Mouse (Mus musculus) ES-E14 (cell line): ENCODE measurements around the gene Isg20l2. TPM values are rescaled to one million over a fixed set of nuclear protein-coding genes. Genes with fewer than 3 reads are reported as not detected.

Source experiments
- DNase-seq: peaks from one replicate; pipeline ENCODE4 v3.0.0-alpha.2; 2013; ENCODE audit warnings: low read depth, low spot score
- H3K27ac ChIP-seq: 2 replicates; pipeline ENCODE4 v1.5.1; 2012; ENCODE audit warnings: low read depth, mild to moderate bottlenecking, low read length, moderate library complexity, mixed read lengths; ENCODE audit not compliant: poor library complexity, insufficient read depth, severe bottlenecking
- H3K36me3 ChIP-seq: 2 replicates; pipeline ENCODE4 v1.6.1; 2012; ENCODE audit warnings: mild to moderate bottlenecking, low read length, moderate library complexity, mixed read lengths; ENCODE audit not compliant: control insufficient read depth, poor library complexity, insufficient read depth, severe bottlenecking
- H3K4me1 ChIP-seq, 2 experiments: fragments of 150-350 bp in 1 of 2; sonication (generic) in 1 of 2; 2 replicates each; pipeline ENCODE4 v1.6.1; 2012; ENCODE audit warnings: low read length in 2 of 2, mild to moderate bottlenecking in 1 of 2, mixed read lengths in 1 of 2; ENCODE audit not compliant: control insufficient read depth in 2 of 2, insufficient read depth in 2 of 2, poor library complexity in 1 of 2
- H3K4me3 ChIP-seq, 2 experiments: fragments of 150-350 bp in 1 of 2; sonication (generic) in 1 of 2; 2 replicates each; pipeline ENCODE4 v1.5.1; 2012; ENCODE audit warnings: low read length in 2 of 2, low read depth in 1 of 2, mild to moderate bottlenecking in 1 of 2, mixed read lengths in 1 of 2; ENCODE audit not compliant: insufficient read depth in 1 of 2, poor library complexity in 1 of 2, severe bottlenecking in 1 of 2
- H3K9ac ChIP-seq: 2 replicates; pipeline ENCODE4 v1.6.1; 2012; ENCODE audit warnings: low read depth, mild to moderate bottlenecking, low read length, mixed read lengths; ENCODE audit not compliant: poor library complexity, insufficient read depth, severe bottlenecking
- H3K9me3 ChIP-seq: fragments of 150-350 bp; sonication (generic); 2 replicates; pipeline ENCODE4 v1.6.1; 2012; ENCODE audit warnings: low read depth, mild to moderate bottlenecking, low read length; ENCODE audit not compliant: control insufficient read depth, insufficient read depth
- CHD2 ChIP-seq: IDR thresholded peaks from 2 replicates; pipeline ENCODE4 v1.6.1; 2014; ENCODE audit warnings: mild to moderate bottlenecking, low read depth, low read length, inconsistent platforms
- HCFC1 ChIP-seq: IDR thresholded peaks from 2 replicates; pipeline ENCODE4 v1.6.1; 2012; ENCODE audit warnings: low read length, inconsistent platforms, borderline replicate concordance; ENCODE audit not compliant: insufficient read depth
- MAFK ChIP-seq: IDR thresholded peaks from 2 replicates; pipeline ENCODE4 v1.6.1; 2014; ENCODE audit warnings: mild to moderate bottlenecking, low read depth, low read length, inconsistent platforms; ENCODE audit not compliant: insufficient read depth
- ZC3H11A ChIP-seq: IDR thresholded peaks from 2 replicates; pipeline ENCODE4 v1.6.1; 2012; ENCODE audit warnings: low read depth, mild to moderate bottlenecking, inconsistent platforms, low read length, borderline replicate concordance
- ZNF384 ChIP-seq: IDR thresholded peaks from 2 replicates; pipeline ENCODE4 v1.6.1; 2012; ENCODE audit warnings: low read depth, low read length, inconsistent platforms
- in situ Hi-C, 2 experiments: fragments of 600-800 bp; cut with MboI; formaldehyde crosslinking; loops; one replicate each; pipeline ENCODE4 v1.15.1; 2025; ENCODE audit warnings: low sequenced_read_pairs in 2 of 2, inconsistent platforms in 1 of 2; ENCODE audit not compliant: unreplicated experiment in 2 of 2
- total RNA-seq: library from RNA; depleted of rRNA; stranded (reverse); fragments of 300-350 nt; gene quantifications from 2 replicates; pipeline ENCODE4 v1.2.3, GENCODE M21; 2012; rRNA removed

Isg20l2 gene
- total RNA-seq: 33.6 and 40.1 TPM in 2 replicates

GRCm38 (mm10) chr3:87930078-87930795 lies at the start of gene Isg20l2, which contains the start of gene Rrnad1:
Gene Isg20l2, plus strand, starts transcription at chr3:87930314.
Gene Rrnad1, minus strand, starts transcription at chr3:87930717.
- in situ Hi-C loops: no loop called here
- Histone ChIP-seq H3K9ac (peak within 1 kb of the TSS; percentile 99), H3K4me1 (peaks cover 2 to 5% of the 10 kb centered on the region in 2 experiments; a peak in 3 of 4 replicates), H3K27ac (peak within 1 kb of the TSS; percentile 82), H3K9me3 (no peaks in the 10 kb centered on the region), H3K36me3 (peaks cover 32% of the 10 kb centered on the region), H3K4me3 (peak within 1 kb of the TSS; percentile 72 to 88)
- TF ChIP-seq HCFC1: peak; percentile 85
- no peak for TF ChIP-seq MAFK
- peak; percentile 95 for DNase-seq

- Histone ChIP-seq H3K36me3 (peaks cover 11% of the 10 kb centered on the region), H3K27ac (peak overlapping the region; percentile 86), H3K9me3 (no peaks in the 10 kb centered on the region), H3K9ac (peak overlapping the region; percentile 97), H3K4me3 (peak overlapping the region; percentile 78 to 95), H3K4me1 (peaks cover 0 to 3% of the 10 kb centered on the region in 2 experiments; a peak in 1 of 4 replicates)
- no peak for DNase-seq
- in situ Hi-C loops: no loop called here
- TF ChIP-seq ZNF384 (no peak), MAFK (no peak), CHD2 (no peak), ZC3H11A (no peak), HCFC1 (no peak)
Observed at GRCm38 (mm10) chr3:87884291-87884690, 45.8 kb upstream of the Isg20l2 start.

- TF ChIP-seq ZC3H11A (no peak), HCFC1 (no peak), ZNF384 (no peak), MAFK (no peak), CHD2 (no peak)
- peaks cover 0 to 3% of the 10 kb centered on the region in 2 experiments; a peak in 1 of 4 replicates for H3K4me1 ChIP-seq
- H3K4me3 ChIP-seq: peak overlapping the region; percentile 78 to 95
- H3K9me3 ChIP-seq: no peaks in the 10 kb centered on the region
- in situ Hi-C loops: no loop called here
- no peak for DNase-seq
- H3K27ac ChIP-seq: peak overlapping the region; percentile 86
- peaks cover 10% of the 10 kb centered on the region for H3K36me3 ChIP-seq
- peak overlapping the region; percentile 97 for H3K9ac ChIP-seq
Observed at GRCm38 (mm10) chr3:87884708-87885251, 45.3 kb upstream of the Isg20l2 start.

GRCm38 (mm10) chr3:87885281-87886003 lies 44.7 kb upstream of the Isg20l2 start, which contains the start of gene Prcc:
Gene Prcc, minus strand, starts transcription at chr3:87885608.
- no peaks in the 10 kb centered on the region for H3K9me3 ChIP-seq
- TF ChIP-seq ZNF384 (no peak), ZC3H11A (no peak), HCFC1 (peak; percentile 99), CHD2 (peak; percentile 59; the same call in 1 of the 2 replicates), MAFK (no peak)
- peaks cover 0 to 3% of the 10 kb centered on the region in 2 experiments; a peak in 1 of 4 replicates for H3K4me1 ChIP-seq
- DNase-seq: peak; percentile 95
- peak within 1 kb of the TSS; percentile 86 for H3K27ac ChIP-seq
- peak within 1 kb of the TSS; percentile 97 for H3K9ac ChIP-seq
- in situ Hi-C loops: no loop called here
- H3K36me3 ChIP-seq: peaks cover 5% of the 10 kb centered on the region
- peak within 1 kb of the TSS; percentile 78 to 95 for H3K4me3 ChIP-seq
